Mouse (Mus musculus): ENCODE measurements at regions not wholly inside any gene's neighbourhood (a gene's known extent, or its start where the extent isn't known, plus 50 kb on each side); places are given as distances from the start of the nearest gene placed in this dataset.

DNA sequence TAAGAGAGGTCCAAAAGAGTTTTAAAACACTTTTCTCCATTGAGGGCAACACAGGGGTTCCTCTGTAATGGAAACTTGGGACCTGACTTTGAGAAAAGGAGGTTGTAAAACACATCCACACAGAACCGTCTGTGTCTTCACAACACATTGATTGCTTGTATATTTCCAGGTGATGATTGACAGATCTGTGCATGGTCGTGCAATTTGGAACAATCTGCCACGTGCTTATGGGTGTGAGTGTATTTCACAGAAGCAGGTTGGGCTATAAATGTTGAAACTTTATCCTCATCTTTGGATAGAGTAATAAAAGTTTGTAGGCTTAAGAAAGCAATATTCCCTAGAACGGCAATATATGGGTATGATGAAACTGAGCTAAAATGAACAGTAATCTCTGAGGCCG is 559.5 kb upstream of the Plxna2 start:
- no peak for TF ChIP-seq CTCF (IDR thresholded peaks at IDR 0.05; ENCODE audit: low read depth, low read length)
- no peak for TF ChIP-seq GATA2 (IDR thresholded peaks at IDR 0.05; ENCODE audit: borderline replicate concordance, low read depth, low read length)
- TF ChIP-seq GATA1 (IDR thresholded peaks at IDR 0.05; ENCODE audit: borderline replicate concordance, low read length) = no peak
- TF ChIP-seq TAL1 (conservative IDR thresholded peaks at IDR 0.05; ENCODE audit: low read depth, low read length) = no peak
- TF ChIP-seq POLR2AphosphoS5 (IDR thresholded peaks at IDR 0.05; ENCODE audit: insufficient replicate concordance, low read depth, low read length) = no peak
